Mouse (Mus musculus) MEL (cell line): Measurements from ENCODE around the gene 4930558K02Rik. TPM values are rescaled to one million over a fixed set of nuclear protein-coding genes. Genes with fewer than 3 reads are reported as not detected.

Source experiments
- DNase-seq: peaks from one replicate; pipeline ENCODE4 v3.0.0; 2011; ENCODE audit warnings: low read depth, low spot score
- H3K27ac ChIP-seq: 2 replicates; pipeline ENCODE4 v1.5.1; 2012; ENCODE audit warnings: low read depth, mild to moderate bottlenecking, control low read depth, low read length, moderate library complexity; ENCODE audit not compliant: control insufficient read depth
- H3K27me3 ChIP-seq, 2 experiments: fragments of 150-350 bp in 1 of 2; sonication (generic) in 1 of 2; 2 replicates each; pipeline ENCODE4 v1.6.1; 2012; ENCODE audit warnings: low read length in 2 of 2, mild to moderate bottlenecking in 2 of 2, improper control_type of control experiment in 1 of 2, moderate library complexity in 1 of 2; ENCODE audit not compliant: insufficient read depth in 2 of 2, control insufficient read depth in 1 of 2
- H3K36me3 ChIP-seq, 2 experiments: 2 replicates each; pipeline ENCODE4 v1.6.1; 2012 to 2014; ENCODE audit warnings: low read length in 2 of 2, improper control_type of control experiment in 1 of 2, inconsistent platforms in 1 of 2, mild to moderate bottlenecking in 1 of 2; ENCODE audit not compliant: insufficient read depth in 2 of 2, control insufficient read depth in 1 of 2
- H3K4me1 ChIP-seq, 2 experiments: fragments of 150-350 bp in 1 of 2; sonication (generic) in 1 of 2; 2 replicates each; pipeline ENCODE4 v1.6.1; 2012; ENCODE audit warnings: low read length in 2 of 2, improper control_type of control experiment in 1 of 2, mild to moderate bottlenecking in 1 of 2; ENCODE audit not compliant: insufficient read depth in 2 of 2, control insufficient read depth in 1 of 2
- H3K4me3 ChIP-seq, 2 experiments: fragments of 150-350 bp in 1 of 2; sonication (generic) in 1 of 2; 2 replicates each; pipeline ENCODE4 v1.5.1; 2012; ENCODE audit warnings: low read depth in 2 of 2, low read length in 2 of 2, mild to moderate bottlenecking in 2 of 2, moderate library complexity in 2 of 2, control low read depth in 1 of 2, improper control_type of control experiment in 1 of 2; ENCODE audit not compliant: control insufficient read depth in 1 of 2, insufficient read depth in 1 of 2
- H3K79me2 ChIP-seq: 2 replicates; pipeline ENCODE4 v1.6.1; 2012; ENCODE audit warnings: mild to moderate bottlenecking, low read length, moderate library complexity; ENCODE audit not compliant: control insufficient read depth, poor library complexity, insufficient read depth
- H3K9ac ChIP-seq: 2 replicates; pipeline ENCODE4 v1.6.1; 2012; ENCODE audit warnings: low read depth, mild to moderate bottlenecking, control low read depth, low read length, moderate library complexity; ENCODE audit not compliant: control insufficient read depth, poor library complexity, severe bottlenecking
- H3K9me3 ChIP-seq: fragments of 150-350 bp; sonication (generic); replicated peaks from 2 replicates; pipeline ENCODE4 v1.6.1; 2012; ENCODE audit warnings: mild to moderate bottlenecking, low read length, improper control_type of control experiment, moderate library complexity; ENCODE audit not compliant: insufficient read depth
- CHD1 ChIP-seq: IDR thresholded peaks from 2 replicates; pipeline ENCODE4 v1.6.1; 2012; ENCODE audit warnings: low read depth, mild to moderate bottlenecking, inconsistent platforms, low read length, improper control_type of control experiment
- CHD2 ChIP-seq: IDR thresholded peaks from 2 replicates; pipeline ENCODE4 v1.6.1; 2011; ENCODE audit warnings: low read length, improper control_type of control experiment
- ELF1 ChIP-seq: IDR thresholded peaks from 2 replicates; pipeline ENCODE4 v1.6.1; 2014; ENCODE audit warnings: low read depth, mild to moderate bottlenecking, inconsistent platforms, low read length, improper control_type of control experiment, moderate library complexity
- EP300 ChIP-seq, 2 experiments: IDR thresholded peaks; 2 replicates each; pipeline ENCODE4 v1.6.1; 2011; ENCODE audit warnings: improper control_type of control experiment in 2 of 2, low read length in 2 of 2, low read depth in 1 of 2, mild to moderate bottlenecking in 1 of 2
- GATA1 ChIP-seq: IDR thresholded peaks from 2 replicates; pipeline ENCODE4 v1.6.1; 2011; ENCODE audit warnings: low read depth, low read length, improper control_type of control experiment
- HCFC1 ChIP-seq: IDR thresholded peaks from 2 replicates; pipeline ENCODE4 v1.6.1; 2012; ENCODE audit warnings: low read depth, mild to moderate bottlenecking, inconsistent platforms, low read length, improper control_type of control experiment, moderate library complexity
- JUND ChIP-seq: IDR thresholded peaks from 2 replicates; pipeline ENCODE4 v1.6.1; 2011; ENCODE audit warnings: low read depth, mild to moderate bottlenecking, improper control_type of control experiment, low read length
- MAFK ChIP-seq: IDR thresholded peaks from 2 replicates; pipeline ENCODE4 v1.6.1; 2011; ENCODE audit warnings: low read depth, mild to moderate bottlenecking, low read length, improper control_type of control experiment, borderline replicate concordance
- MAZ ChIP-seq: IDR thresholded peaks from 2 replicates; pipeline ENCODE4 v1.6.1; 2012; ENCODE audit warnings: low read depth, mild to moderate bottlenecking, inconsistent platforms, low read length, improper control_type of control experiment
- MYC ChIP-seq: IDR thresholded peaks from 2 replicates; pipeline ENCODE4 v1.6.1; 2011; ENCODE audit warnings: low read depth, mild to moderate bottlenecking, low read length, improper control_type of control experiment, moderate library complexity
- RCOR1 ChIP-seq: IDR thresholded peaks from 2 replicates; pipeline ENCODE4 v1.6.1; 2012; ENCODE audit warnings: low read depth, mild to moderate bottlenecking, inconsistent platforms, low read length, improper control_type of control experiment
- TAL1 ChIP-seq: IDR thresholded peaks from 2 replicates; pipeline ENCODE4 v1.6.1; 2012; ENCODE audit warnings: mild to moderate bottlenecking, inconsistent platforms, low read length, moderate library complexity, mixed read lengths
- USF1 ChIP-seq: IDR thresholded peaks from 2 replicates; pipeline ENCODE4 v1.6.1; 2014; ENCODE audit warnings: low read depth, mild to moderate bottlenecking, inconsistent platforms, low read length, improper control_type of control experiment, moderate library complexity
- USF2 ChIP-seq, 2 experiments: IDR thresholded peaks; 2 replicates each; pipeline ENCODE4 v1.6.1; 2011 to 2012; ENCODE audit warnings: improper control_type of control experiment in 2 of 2, low read length in 2 of 2, borderline replicate concordance in 1 of 2, inconsistent platforms in 1 of 2, low read depth in 1 of 2, mild to moderate bottlenecking in 1 of 2; ENCODE audit not compliant: insufficient read depth in 1 of 2
- ZMIZ1 ChIP-seq: IDR thresholded peaks from 2 replicates; pipeline ENCODE4 v1.6.1; 2012; ENCODE audit warnings: low read depth, mild to moderate bottlenecking, inconsistent platforms, low read length, improper control_type of control experiment, moderate library complexity
- ZNF384 ChIP-seq: IDR thresholded peaks from 2 replicates; pipeline ENCODE4 v1.6.1; 2012; ENCODE audit warnings: low read depth, mild to moderate bottlenecking, inconsistent platforms, low read length, improper control_type of control experiment
- polyA plus RNA-seq, 2 experiments: library from polyadenylated mRNA; stranded (reverse) in 1 of 2; unstranded in 1 of 2; fragments of >175 nt in 1 of 2; fragments of >200 nt in 1 of 2; gene quantifications; 2 replicates each; pipeline versions ENCODE4 v1.2.1 to v1.2.4; 2012; ENCODE audit warnings: low replicate concordance in 2 of 2, low read depth in 1 of 2; ENCODE audit not compliant: insufficient read length in 2 of 2, insufficient read depth in 1 of 2, missing spikeins in 1 of 2
- total RNA-seq: library from RNA; depleted of rRNA; stranded (reverse); fragments of 300-350 nt; gene quantifications from 2 replicates; pipeline ENCODE4 v1.2.3, GENCODE M21; 2012

4930558K02Rik gene
- total and polyA plus RNA-seq, 3 experiments: not detected

GRCm38 (mm10) chr1:161999338-161999737 is 19.9 kb upstream of the 4930558K02Rik start:
- Histone ChIP-seq H3K27me3 (no peaks in the 10 kb centered on the region; a peak in 3 of 4 replicates), H3K79me2 (no peaks in the 10 kb centered on the region), H3K9me3 (no peaks in the 10 kb centered on the region), H3K27ac (no peak overlapping the region), H3K9ac (no peak overlapping the region), H3K4me1 (no peaks in the 10 kb centered on the region), H3K36me3 (no peaks in the 10 kb centered on the region), H3K4me3 (peak overlapping the region in 1 of 2 experiments; percentile 27; a peak in 1 of 4 replicates)
- peak; percentile 38 for DNase-seq
- TF ChIP-seq HCFC1 (0 out of 2 replicates have a peak, but pooled peaks have one; percentile 27), MAZ (no peak), ELF1 (0 out of 2 replicates have a peak, but pooled peaks have one; percentile 16), ZMIZ1 (no peak)

- no peak overlapping the region for H3K9ac ChIP-seq
- H3K36me3 ChIP-seq: no peaks in the 10 kb centered on the region
- no peaks in the 10 kb centered on the region for H3K79me2 ChIP-seq
- H3K4me1 ChIP-seq: no peaks in the 10 kb centered on the region
- H3K27me3 ChIP-seq: no peaks in the 10 kb centered on the region; a peak in 3 of 4 replicates
- TF ChIP-seq TAL1 (no peak), GATA1 (no peak), EP300 (IDR thresholded peaks at IDR 0.05; ENCODE audit: low read depth in 1 of 2, low read length in 2 of 2) (no peak), JUND (no peak), USF2 (IDR thresholded peaks at IDR 0.05; ENCODE audit: borderline replicate concordance in 1 of 2, insufficient read depth in 1 of 2, low read depth in 1 of 2, low read length in 2 of 2) (0 out of 4 replicates have a peak, but pooled peaks of 1 of the 2 experiments have one; percentile 40), ZNF384 (no peak), CHD2 (no peak), MAFK (no peak), CHD1 (no peak), USF1 (peak; percentile 85), RCOR1 (no peak), MYC (no peak), ZMIZ1 (no peak)
- H3K27ac ChIP-seq: no peak overlapping the region
- peak; percentile 57 for DNase-seq
- peak overlapping the region in 1 of 2 experiments; percentile 51; a peak in 1 of 4 replicates for H3K4me3 ChIP-seq
- H3K9me3 ChIP-seq: no peaks in the 10 kb centered on the region
Observed at GRCm38 (mm10) chr1:161998781-161999180, 19.3 kb upstream of the 4930558K02Rik start.
